Mouse (Mus musculus) C2C12 (cell line): ENCODE measurements around the gene Uprt. TPM values are rescaled to one million over a fixed set of nuclear protein-coding genes. Genes with fewer than 3 reads are reported as not detected.

ENCODE experiments used
- H3K27me3 ChIP-seq: one replicate; pipeline ENCODE4 v1.6.1; 2011; ENCODE audit not compliant: control insufficient read depth, insufficient read depth, insufficient read length
- H3K36me3 ChIP-seq: one replicate; pipeline ENCODE4 v1.6.1; 2011; ENCODE audit not compliant: control insufficient read depth, insufficient read depth
- H3K4me3 ChIP-seq: one replicate; pipeline ENCODE4 v1.5.1; 2011; ENCODE audit warnings: mild to moderate bottlenecking, control low read depth; ENCODE audit not compliant: poor library complexity, insufficient read depth, severe bottlenecking
- H3K79me2 ChIP-seq: one replicate; pipeline ENCODE4 v1.6.1; 2011; ENCODE audit not compliant: control insufficient read depth, insufficient read depth
- H3K79me3 ChIP-seq: one replicate; pipeline ENCODE4 v1.6.1; 2011; ENCODE audit warnings: low read depth, control low read depth
- H3ac ChIP-seq: one replicate; pipeline ENCODE3; 2011; ENCODE audit warnings: low read depth; ENCODE audit not compliant: control insufficient read depth, insufficient read length
- CEBPB ChIP-seq: IDR thresholded peaks from one replicate; pipeline ENCODE4 v1.6.1; 2011; ENCODE audit warnings: low read depth, mild to moderate bottlenecking, control low read depth, moderate library complexity
- CTCF ChIP-seq: IDR thresholded peaks from one replicate; pipeline ENCODE4 v1.5.1; 2011; ENCODE audit not compliant: control insufficient read depth, insufficient read depth, insufficient read length
- FOSL1 ChIP-seq: IDR thresholded peaks from one replicate; pipeline ENCODE4 v1.8.0; 2011; ENCODE audit warnings: mild to moderate bottlenecking, low read length; ENCODE audit not compliant: poor library complexity, insufficient read depth, severe bottlenecking
- MAX ChIP-seq: IDR thresholded peaks from one replicate; pipeline ENCODE4 v1.6.1; 2011; ENCODE audit warnings: mild to moderate bottlenecking, control low read depth
- MYOD1 ChIP-seq: IDR thresholded peaks from one replicate; pipeline ENCODE4 v1.6.1; 2011; ENCODE audit warnings: low read depth; ENCODE audit not compliant: control insufficient read depth, insufficient read length
- MYOG ChIP-seq: IDR thresholded peaks from one replicate; pipeline ENCODE4 v1.6.1; 2011; ENCODE audit not compliant: control insufficient read depth, insufficient read length; ENCODE audit errors: extremely low read depth
- USF1 ChIP-seq: IDR thresholded peaks from one replicate; pipeline ENCODE4 v1.6.1; 2011; ENCODE audit warnings: low read depth, mild to moderate bottlenecking, control low read depth, moderate library complexity
- polyA plus RNA-seq: library from polyadenylated mRNA; unstranded; fragments of >200 nt; fragmentation: generic; extraction: Trizol; gene quantifications from one replicate; pipeline ENCODE4 v1.2.1, GENCODE M21; 2012; ENCODE audit warnings: missing spikeins

The Uprt gene
- polyA plus RNA-seq, 1 experiment: 2.5 TPM

DNA sequence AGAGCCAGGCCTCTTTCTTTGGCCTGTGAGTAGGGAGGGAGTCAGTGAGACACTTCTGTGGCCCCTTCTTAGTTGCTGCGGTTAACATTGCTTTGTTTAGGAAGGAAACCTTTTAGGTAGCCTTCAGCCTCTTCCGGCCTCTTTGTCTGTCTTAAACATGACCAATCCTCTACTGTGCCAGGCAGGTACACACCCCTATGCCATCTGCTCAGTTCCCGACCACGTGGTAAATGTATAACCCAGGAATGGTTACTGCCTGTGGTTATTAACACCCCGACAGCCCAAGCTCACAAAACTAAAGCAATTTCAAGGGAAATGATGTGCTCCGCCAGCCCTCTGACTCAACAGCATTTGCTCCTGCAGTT is 808 bp downstream of the Uprt start:
- peak overlapping the region; percentile 45 for H3K4me3 ChIP-seq
- H3K36me3 ChIP-seq: no peaks in the 10 kb centered on the region
- no peaks in the 10 kb centered on the region for H3K27me3 ChIP-seq
- peaks cover 10% of the 10 kb centered on the region for H3K79me3 ChIP-seq
- TF ChIP-seq MYOD1 (no peak), FOSL1 (no peak), CTCF (no peak), MAX (peak; percentile 47), USF1 (peak; percentile 34)
- H3ac ChIP-seq: peak overlapping the region; percentile 84
- peaks cover 33% of the 10 kb centered on the region for H3K79me2 ChIP-seq

DNA sequence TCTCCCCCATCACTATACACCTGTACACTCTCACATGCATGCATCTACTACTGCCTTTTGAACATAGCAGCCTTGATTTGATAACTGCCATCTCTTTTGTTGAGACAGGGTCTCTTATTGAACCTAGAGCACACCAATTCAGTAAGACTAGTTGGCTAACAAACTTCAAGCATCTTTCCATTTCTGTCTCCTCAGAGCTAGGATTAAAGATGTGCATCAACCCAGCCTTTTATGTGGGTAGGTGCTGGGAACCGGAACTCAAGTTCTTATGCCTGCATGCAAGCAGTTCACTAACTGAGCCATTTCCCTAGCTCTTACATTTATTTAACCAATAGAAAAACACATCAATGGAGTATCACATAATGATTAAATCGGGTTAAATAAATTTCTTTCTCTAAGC is 3.0 kb downstream of the Uprt start:
- Histone ChIP-seq H3K79me3 (peaks cover 20% of the 10 kb centered on the region), H3K4me3 (no peak overlapping the region), H3K79me2 (peaks cover 54% of the 10 kb centered on the region), H3ac (no peak overlapping the region), H3K36me3 (no peaks in the 10 kb centered on the region), H3K27me3 (no peaks in the 10 kb centered on the region)
- TF ChIP-seq FOSL1: no peak
- no peak for TF ChIP-seq CTCF
- TF ChIP-seq MAX: no peak
- TF ChIP-seq MYOD1: no peak
- TF ChIP-seq MYOG: no peak
- TF ChIP-seq USF1: no peak
- TF ChIP-seq CEBPB: no peak

DNA sequence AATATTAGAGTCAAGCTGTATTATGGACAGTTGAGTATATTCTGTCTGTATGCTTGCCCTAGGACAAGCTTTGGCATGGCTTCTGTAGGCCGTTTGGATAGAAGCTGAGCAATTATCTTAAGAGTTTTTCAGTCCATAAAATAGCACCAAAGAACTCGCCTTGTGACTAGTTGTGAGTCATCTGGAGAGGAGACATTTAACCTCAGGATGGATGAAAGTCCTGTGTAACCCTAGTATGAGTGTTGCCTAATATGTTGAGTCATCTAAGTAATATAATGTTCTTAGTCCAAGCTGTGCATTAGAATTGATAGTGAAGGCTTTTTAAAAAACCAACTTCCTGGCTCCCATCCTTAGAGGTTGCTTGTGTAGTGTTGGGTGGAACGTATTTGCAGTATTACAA is 5.4 kb downstream of the Uprt start:
- H3ac ChIP-seq: no peak overlapping the region
- no peak overlapping the region for H3K4me3 ChIP-seq
- TF ChIP-seq FOSL1 (peak; percentile 72), CTCF (no peak), CEBPB (peak; percentile 93), USF1 (peak; percentile 2)
- H3K36me3 ChIP-seq: no peaks in the 10 kb centered on the region
- peaks cover 60% of the 10 kb centered on the region for H3K79me2 ChIP-seq
- H3K27me3 ChIP-seq: no peaks in the 10 kb centered on the region
- H3K79me3 ChIP-seq: peaks cover 23% of the 10 kb centered on the region

DNA sequence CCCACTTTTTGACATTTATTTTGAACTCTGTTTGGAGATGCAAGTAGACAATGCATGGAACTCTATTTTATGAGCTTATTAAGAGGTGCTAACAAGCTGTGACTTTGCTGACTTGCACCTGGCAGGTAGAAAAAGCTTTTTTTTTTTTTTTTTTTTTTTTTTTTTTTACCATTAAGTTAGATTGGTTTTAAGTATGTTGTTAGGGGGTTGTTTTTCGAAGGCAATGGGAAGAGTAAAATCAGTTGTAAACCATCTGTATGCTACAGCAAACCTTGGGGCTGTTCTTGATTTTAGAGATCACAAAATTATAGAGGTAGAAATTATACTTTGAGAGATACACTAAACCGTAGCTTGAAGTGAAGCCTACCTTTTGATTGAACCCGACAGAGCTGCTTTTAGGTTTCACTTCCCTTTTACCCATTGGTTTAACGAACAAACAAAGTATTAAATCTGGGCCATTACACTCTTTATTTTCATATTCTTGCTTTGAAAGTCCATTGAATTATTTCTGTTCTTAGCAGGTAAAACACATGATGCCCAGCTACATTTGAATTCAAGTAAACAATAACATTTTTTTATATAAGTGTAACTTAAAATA is 6.4 kb downstream of the Uprt start:
- Histone ChIP-seq H3K79me2 (peaks cover 52% of the 10 kb centered on the region), H3K4me3 (no peak overlapping the region), H3ac (no peak overlapping the region), H3K36me3 (no peaks in the 10 kb centered on the region), H3K27me3 (no peaks in the 10 kb centered on the region), H3K79me3 (peaks cover 23% of the 10 kb centered on the region)
- no peak for TF ChIP-seq FOSL1
- no peak for TF ChIP-seq USF1
- no peak for TF ChIP-seq CEBPB
- no peak for TF ChIP-seq MAX
- no peak for TF ChIP-seq MYOG
- TF ChIP-seq MYOD1: no peak

DNA sequence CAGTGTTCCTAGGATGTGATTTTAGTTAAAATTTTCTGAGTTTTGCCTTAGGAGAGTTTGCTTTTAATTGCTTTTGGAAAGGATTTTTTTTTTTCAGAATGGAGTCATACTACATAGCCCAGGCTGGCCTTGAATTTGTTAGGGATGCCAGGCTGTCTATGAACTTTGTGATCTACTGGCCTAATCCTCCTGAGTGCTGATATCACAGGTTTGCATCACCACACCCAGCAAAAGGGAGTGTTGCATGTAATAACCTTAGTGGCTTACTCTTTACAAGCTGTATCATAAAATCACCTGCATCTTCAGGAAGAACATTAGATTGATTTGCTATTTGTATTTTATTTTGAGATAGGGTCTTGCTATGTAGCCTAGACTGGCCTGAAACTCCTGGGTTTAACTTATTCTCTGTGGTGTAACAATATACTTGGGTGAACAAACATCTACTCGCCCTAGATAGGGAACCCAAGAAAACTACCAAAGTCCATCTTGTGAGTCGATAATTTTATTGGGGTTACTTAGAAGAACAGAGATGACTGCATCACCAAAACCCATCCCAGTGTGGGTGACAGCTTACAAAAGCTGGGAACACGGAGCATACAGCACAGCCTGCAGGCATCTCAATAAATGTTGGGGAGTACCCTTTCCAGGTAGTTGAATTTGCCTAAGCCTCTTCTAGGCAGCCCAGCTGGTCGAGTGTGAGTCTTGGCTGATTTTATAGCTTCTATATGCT is 7.2 kb downstream of the Uprt start:
- no peak overlapping the region for H3ac ChIP-seq
- peaks cover 44% of the 10 kb centered on the region for H3K79me2 ChIP-seq
- H3K79me3 ChIP-seq: peaks cover 20% of the 10 kb centered on the region
- no peak for TF ChIP-seq CTCF
- TF ChIP-seq USF1: no peak
- no peak for TF ChIP-seq MYOD1
- TF ChIP-seq MAX: no peak
- TF ChIP-seq MYOG: no peak
- no peak for TF ChIP-seq CEBPB
- TF ChIP-seq FOSL1: no peak
- no peaks in the 10 kb centered on the region for H3K36me3 ChIP-seq
- H3K27me3 ChIP-seq: no peaks in the 10 kb centered on the region
- no peak overlapping the region for H3K4me3 ChIP-seq
